Mouse (Mus musculus) midbrain, postnatal 0 days (tissue): ENCODE data around the gene Pitpnm3. TPM values are rescaled to one million over a fixed set of nuclear protein-coding genes. Genes with fewer than 3 reads are reported as not detected.
A peak's percentile ranks its signal among the peaks of the same experiment; 100 is the strongest.

Experiments
- ATAC-seq: fragments of 200-750 bp; cut with Nextera tagmentation; 2 replicates; pipeline ENCODE4 v1.8.0; 2017; ENCODE audit warnings: moderate number of reproducible peaks, mild to moderate bottlenecking, moderate TSS enrichment, moderate library complexity; ENCODE audit not compliant: low FRiP score
- DNase-seq: peaks from one replicate; pipeline ENCODE4 v3.0.0-alpha.2; 2015; ENCODE audit warnings: low spot score
- H3K27ac ChIP-seq: fragments of 300-500 bp; sonication (generic); 2 replicates; pipeline ENCODE4 v1.5.1; 2014; ENCODE audit warnings: low read depth, mild to moderate bottlenecking, low read length, mixed read lengths
- H3K27me3 ChIP-seq: fragments of 300-500 bp; sonication (generic); 2 replicates; pipeline ENCODE4 v1.6.1; 2014; ENCODE audit warnings: low read length, control low read depth, mixed read lengths; ENCODE audit not compliant: insufficient read depth
- H3K36me3 ChIP-seq: fragments of 300-500 bp; sonication (generic); 2 replicates; pipeline ENCODE4 v1.6.1; 2014; ENCODE audit warnings: low read length, control low read depth, mixed read lengths; ENCODE audit not compliant: insufficient read depth
- H3K4me1 ChIP-seq: fragments of 300-500 bp; sonication (generic); 2 replicates; pipeline ENCODE4 v1.6.1; 2014; ENCODE audit warnings: mild to moderate bottlenecking, control low read depth, antibody characterized with exemption, low read length, mixed read lengths; ENCODE audit not compliant: insufficient read depth
- H3K4me2 ChIP-seq: fragments of 300-500 bp; sonication (generic); 2 replicates; pipeline ENCODE4 v1.6.1; 2014; ENCODE audit warnings: low read depth, mild to moderate bottlenecking, low read length, mixed read lengths; ENCODE audit not compliant: poor library complexity, severe bottlenecking
- H3K4me3 ChIP-seq: fragments of 300-500 bp; sonication (generic); 2 replicates; pipeline ENCODE4 v1.5.1; 2014; ENCODE audit warnings: low read depth, mild to moderate bottlenecking, low read length, moderate library complexity
- H3K9ac ChIP-seq: fragments of 300-500 bp; sonication (generic); replicated peaks from 2 replicates; pipeline ENCODE4 v1.6.1; 2014; ENCODE audit warnings: mild to moderate bottlenecking, low read length, moderate library complexity, mixed read lengths; ENCODE audit not compliant: poor library complexity, severe bottlenecking
- H3K9me3 ChIP-seq: fragments of 300-500 bp; sonication (generic); 2 replicates; pipeline ENCODE4 v1.6.1; 2016; ENCODE audit warnings: low read length, control low read depth
- CTCF ChIP-seq: IDR thresholded peaks from 2 replicates; pipeline ENCODE4 v1.5.1; 2016; ENCODE audit warnings: antibody characterized with exemption, mild to moderate bottlenecking
- WGBS: fragments of 180-500 bp; shearing (Covaris S2); extraction: QIAGEN DNeasy Blood & Tissue Kit; methylation state at CpG from one replicate; pipeline ENCODE4 v1.1.7; 2014; 5-methylcytosine and 5-hydroxymethylcytosine counted together
- polyA plus RNA-seq: library from polyadenylated mRNA; unstranded; fragments of >200 nt; fragmentation: Nextera tagmentation; extraction: Ambion mirVana; gene quantifications from 2 replicates; pipeline ENCODE4 v1.2.1, GENCODE M21; 2015
- total RNA-seq: library from RNA; depleted of rRNA; stranded (reverse); fragments of >200 nt; gene quantifications from 2 replicates; pipeline ENCODE4 v1.2.3, GENCODE M21; 2014

The Pitpnm3 gene
- total and polyA plus RNA-seq, 2 experiments from 2014 or later: 7.9 to 33.0 TPM

GRCm38 (mm10) chr11:72145182-72145876 lies 9.8 kb upstream of the Pitpnm3 start:
- H3K27ac ChIP-seq: no peak overlapping the region
- H3K9ac ChIP-seq: no peak overlapping the region
- peak; percentile 58 for DNase-seq
- 11% methylated on average over 2 of the region's 2 CpGs for WGBS
- no peaks in the 10 kb centered on the region for H3K9me3 ChIP-seq
- H3K4me1 ChIP-seq: no peaks in the 10 kb centered on the region; the same call in 1 of the 2 replicates
- H3K4me2 ChIP-seq: no peak overlapping the region
- H3K4me3 ChIP-seq: no peak overlapping the region
- peak; percentile 69 for TF ChIP-seq CTCF
- ATAC-seq: no peak
- no peaks in the 10 kb centered on the region for H3K36me3 ChIP-seq
- H3K27me3 ChIP-seq: no peaks in the 10 kb centered on the region

- no peaks in the 10 kb centered on the region; the same call in 1 of the 2 replicates for H3K4me1 ChIP-seq
- WGBS: 31% methylated on average over 10 of the region's 10 CpGs
- no peaks in the 10 kb centered on the region for H3K36me3 ChIP-seq
- no peak for DNase-seq
- no peaks in the 10 kb centered on the region for H3K9me3 ChIP-seq
- H3K4me3 ChIP-seq: no peak overlapping the region
- no peak for TF ChIP-seq CTCF
- H3K4me2 ChIP-seq: no peak overlapping the region
- ATAC-seq: no peak
- H3K27me3 ChIP-seq: no peaks in the 10 kb centered on the region
- H3K27ac ChIP-seq: no peak overlapping the region
- H3K9ac ChIP-seq: 0 out of 2 replicates have a peak overlapping the region, but pooled peaks have one; percentile 9
Observed at GRCm38 (mm10) chr11:72142889-72143288, 7.3 kb upstream of the Pitpnm3 start.

GRCm38 (mm10) chr11:72140198-72140597 lies 4.6 kb upstream of the Pitpnm3 start:
- Histone ChIP-seq H3K4me2 (no peak overlapping the region), H3K27ac (no peak overlapping the region), H3K9me3 (no peaks in the 10 kb centered on the region), H3K36me3 (no peaks in the 10 kb centered on the region), H3K9ac (no peak overlapping the region), H3K4me3 (no peak overlapping the region), H3K4me1 (no peaks in the 10 kb centered on the region; the same call in 1 of the 2 replicates), H3K27me3 (no peaks in the 10 kb centered on the region)
- 80% methylated on average over 6 of the region's 6 CpGs for WGBS
- DNase-seq (no peak), ATAC-seq (no peak)
- no peak for TF ChIP-seq CTCF

- TF ChIP-seq CTCF: no peak
- no peak overlapping the region for H3K27ac ChIP-seq
- 25% methylated on average over 11 of the region's 11 CpGs for WGBS
- peak overlapping the region; percentile 71 for H3K4me3 ChIP-seq
- no peak; the same call in 1 of the 2 replicates for ATAC-seq
- peaks cover 5% of the 10 kb centered on the region; the same call in 1 of the 2 replicates for H3K4me1 ChIP-seq
- no peaks in the 10 kb centered on the region for H3K9me3 ChIP-seq
- peak overlapping the region; percentile 91 for H3K4me2 ChIP-seq
- H3K27me3 ChIP-seq: no peaks in the 10 kb centered on the region
- H3K9ac ChIP-seq: peak overlapping the region; percentile 87
- no peak for DNase-seq
- H3K36me3 ChIP-seq: peaks cover 2% of the 10 kb centered on the region; the same call in 1 of the 2 replicates
Observed at GRCm38 (mm10) chr11:72136231-72136982, 829 bp upstream of the Pitpnm3 start.

- DNase-seq: no peak
- ATAC-seq: peak; percentile 39; the same call in 1 of the 2 replicates
- peaks cover 9% of the 10 kb centered on the region; the same call in 1 of the 2 replicates for H3K4me1 ChIP-seq
Observed at GRCm38 (mm10) chr11:72134536-72135382, 819 bp downstream of the Pitpnm3 start.

More at GRCm38 (mm10) chr11:72134536-72135382, 819 bp downstream of the Pitpnm3 start:
- Histone ChIP-seq H3K27me3 (no peaks in the 10 kb centered on the region), H3K4me3 (peak overlapping the region; percentile 71), H3K36me3 (peaks cover 2% of the 10 kb centered on the region; the same call in 1 of the 2 replicates), H3K9ac (peak overlapping the region; percentile 87), H3K9me3 (no peaks in the 10 kb centered on the region), H3K27ac (no peak overlapping the region), H3K4me2 (peak overlapping the region; percentile 91)
- 15% methylated on average over 24 of the region's 24 CpGs for WGBS
- no peak for TF ChIP-seq CTCF
